Mouse (Mus musculus) CH12.LX (cell line): ENCODE measurements at regions not wholly inside any gene's neighbourhood (a gene's known extent, or its start where the extent isn't known, plus 50 kb on each side); places are given as distances from the start of the nearest gene placed in this dataset.

Source experiments
- DNase-seq: peaks from one replicate; pipeline ENCODE4 v3.0.0-alpha.2; 2013; ENCODE audit errors: extremely low read depth
- H3K27ac ChIP-seq: 2 replicates; pipeline ENCODE4 v1.5.1; 2012; ENCODE audit warnings: low read depth, mild to moderate bottlenecking, control low read depth, moderate library complexity; ENCODE audit not compliant: insufficient read depth
- H3K27me3 ChIP-seq: replicated peaks from 2 replicates; pipeline ENCODE3; 2012; ENCODE audit warnings: inconsistent platforms
- H3K36me3 ChIP-seq, 2 experiments: replicated peaks in 1 of 2; 2 replicates each; pipeline versions ENCODE3 to v1.6.1; 2012; ENCODE audit warnings: inconsistent platforms in 1 of 2, low read length in 1 of 2, mild to moderate bottlenecking in 1 of 2, mixed read lengths in 1 of 2, moderate library complexity in 1 of 2; ENCODE audit not compliant: control insufficient read depth in 1 of 2, insufficient read depth in 1 of 2
- H3K4me1 ChIP-seq, 2 experiments: 2 replicates each; pipeline ENCODE4 v1.6.1; 2012; ENCODE audit warnings: inconsistent platforms in 1 of 2, moderate library complexity in 1 of 2; ENCODE audit not compliant: insufficient read depth in 2 of 2, control insufficient read depth in 1 of 2
- H3K4me2 ChIP-seq: 2 replicates; pipeline ENCODE4 v1.6.1; 2012; ENCODE audit warnings: low read depth, mild to moderate bottlenecking, control low read depth; ENCODE audit not compliant: poor library complexity, insufficient read depth, severe bottlenecking
- H3K4me3 ChIP-seq, 3 experiments: fragments of 150-350 bp in 1 of 3; sonication (generic) in 1 of 3; replicated peaks in 1 of 3; 2 replicates each; pipeline versions ENCODE3 to v1.5.1; 2011 to 2012; ENCODE audit warnings: low read depth in 2 of 3, low read length in 2 of 3, mild to moderate bottlenecking in 2 of 3, moderate library complexity in 2 of 3, control low read depth in 1 of 3, improper control_type of control experiment in 1 of 3, inconsistent platforms in 1 of 3, mixed read lengths in 1 of 3; ENCODE audit not compliant: poor library complexity in 1 of 3
- H3K79me2 ChIP-seq: replicated peaks from 2 replicates; pipeline ENCODE4 v1.6.1; 2012; ENCODE audit warnings: mild to moderate bottlenecking, moderate library complexity; ENCODE audit not compliant: control insufficient read depth, poor library complexity, insufficient read depth, severe bottlenecking; ENCODE audit errors: extremely low read depth
- H3K9ac ChIP-seq: 2 replicates; pipeline ENCODE4 v1.6.1; 2012; ENCODE audit warnings: low read depth, mild to moderate bottlenecking, control low read depth, moderate library complexity; ENCODE audit not compliant: insufficient read depth
- H3K9me3 ChIP-seq: replicated peaks from 2 replicates; pipeline ENCODE3; 2012; ENCODE audit warnings: low read length, inconsistent platforms, mixed read lengths
- CHD1 ChIP-seq: IDR thresholded peaks from 2 replicates; pipeline ENCODE4 v1.6.1; 2012; ENCODE audit warnings: low read depth, low read length, improper control_type of control experiment, inconsistent platforms
- CTCF ChIP-seq, 2 experiments: IDR thresholded peaks in 1 of 2; conservative IDR thresholded peaks in 1 of 2; 2 replicates each; pipeline ENCODE4 v1.5.1; 2011 to 2012; ENCODE audit warnings: low read depth in 2 of 2, low read length in 2 of 2, improper control_type of control experiment in 1 of 2, inconsistent platforms in 1 of 2, mild to moderate bottlenecking in 1 of 2, moderate library complexity in 1 of 2
- EP300 ChIP-seq: IDR thresholded peaks from 2 replicates; pipeline ENCODE4 v1.6.1; 2011; ENCODE audit warnings: low read length, improper control_type of control experiment
- ETS1 ChIP-seq: conservative IDR thresholded peaks from 2 replicates; pipeline ENCODE4 v1.6.1; 2012; ENCODE audit warnings: low read depth, mild to moderate bottlenecking, inconsistent platforms, low read length, improper control_type of control experiment, moderate library complexity
- IRF4 ChIP-seq: IDR thresholded peaks from 2 replicates; pipeline ENCODE4 v1.6.1; 2014; ENCODE audit warnings: low read depth, mild to moderate bottlenecking, inconsistent platforms, low read length, improper control_type of control experiment
- KAT2A ChIP-seq: IDR thresholded peaks from 2 replicates; pipeline ENCODE4 v1.6.1; 2012; ENCODE audit warnings: low read length, improper control_type of control experiment, inconsistent platforms; ENCODE audit not compliant: insufficient replicate concordance
- MAX ChIP-seq: IDR thresholded peaks from 2 replicates; pipeline ENCODE4 v1.6.1; 2011; ENCODE audit warnings: low read length, improper control_type of control experiment
- MAZ ChIP-seq: IDR thresholded peaks from 2 replicates; pipeline ENCODE4 v1.6.1; 2012; ENCODE audit warnings: low read depth, mild to moderate bottlenecking, inconsistent platforms, low read length, improper control_type of control experiment, moderate library complexity
- MXI1 ChIP-seq: IDR thresholded peaks from 2 replicates; pipeline ENCODE4 v1.6.1; 2011; ENCODE audit warnings: mild to moderate bottlenecking, low read depth, low read length, improper control_type of control experiment
- MYC ChIP-seq: IDR thresholded peaks from 2 replicates; pipeline ENCODE4 v1.6.1; 2011; ENCODE audit warnings: low read depth, mild to moderate bottlenecking, improper control_type of control experiment, low read length
- NELFE ChIP-seq: IDR thresholded peaks from 2 replicates; pipeline ENCODE4 v1.6.1; 2011; ENCODE audit warnings: low read depth, low read length, improper control_type of control experiment
- POLR2A ChIP-seq: IDR thresholded peaks from 2 replicates; pipeline ENCODE4 v1.6.1; 2011; ENCODE audit warnings: low read depth, mild to moderate bottlenecking, improper control_type of control experiment, low read length
- POLR2AphosphoS2 ChIP-seq: IDR thresholded peaks from 2 replicates; pipeline ENCODE4 v1.6.1; 2011; ENCODE audit warnings: low read depth, low read length, improper control_type of control experiment
- RAD21 ChIP-seq: IDR thresholded peaks from 2 replicates; pipeline ENCODE4 v1.6.1; 2011; ENCODE audit warnings: low read depth, mild to moderate bottlenecking, low read length, improper control_type of control experiment, moderate library complexity
- RCOR1 ChIP-seq: conservative IDR thresholded peaks from 2 replicates; pipeline ENCODE4 v1.6.1; 2012; ENCODE audit warnings: low read depth, mild to moderate bottlenecking, inconsistent platforms, low read length, improper control_type of control experiment
- SIN3A ChIP-seq: IDR thresholded peaks from 2 replicates; pipeline ENCODE4 v1.6.1; 2012; ENCODE audit warnings: low read length, improper control_type of control experiment, inconsistent platforms
- TCF12 ChIP-seq: IDR thresholded peaks from 2 replicates; pipeline ENCODE4 v1.6.1; 2014; ENCODE audit warnings: low read depth, mild to moderate bottlenecking, inconsistent platforms, low read length, improper control_type of control experiment
- UBTF ChIP-seq: IDR thresholded peaks from 2 replicates; pipeline ENCODE4 v1.6.1; 2012; ENCODE audit warnings: low read depth, mild to moderate bottlenecking, inconsistent platforms, low read length, improper control_type of control experiment, moderate library complexity
- USF2 ChIP-seq: conservative IDR thresholded peaks from 2 replicates; pipeline ENCODE4 v1.6.1; 2011; ENCODE audit warnings: low read depth, low read length, improper control_type of control experiment
- ZKSCAN1 ChIP-seq: IDR thresholded peaks from 2 replicates; pipeline ENCODE4 v1.6.1; 2012; ENCODE audit warnings: low read depth, inconsistent platforms, low read length, improper control_type of control experiment, borderline replicate concordance
- ZMIZ1 ChIP-seq: IDR thresholded peaks from 2 replicates; pipeline ENCODE4 v1.6.1; 2012; ENCODE audit warnings: low read depth, mild to moderate bottlenecking, inconsistent platforms, low read length, improper control_type of control experiment
- dilution Hi-C: fragments of 300-500 bp; cut with MboI; formaldehyde crosslinking; loops from 2 replicates; pipeline ENCODE4 v1.14.3; 2020; ENCODE audit warnings: low sequenced_read_pairs; ENCODE audit not compliant: extremely low pct_unique_long_range_greater_than_20kb, extremely low pct_ligation_motif_present
- in situ Hi-C: fragments of 300-500 bp; cut with MboI; formaldehyde crosslinking; loops from 3 replicates; pipeline ENCODE4 v1.14.3; 2019; ENCODE audit warnings: low sequenced_read_pairs, low pct_ligation_motif_present, low pct_unique_long_range_greater_than_20kb, mixed read lengths

- dilution Hi-C loops (no loop called here), in situ Hi-C loops (no loop called here)
- DNase-seq = no peak
- Histone ChIP-seq H3K79me2 (no peaks in the 10 kb centered on the region), H3K4me1 (no peaks in the 10 kb centered on the region), H3K9me3 (peaks cover 88% of the 10 kb centered on the region), H3K27ac (no peak overlapping the region), H3K27me3 (no peaks in the 10 kb centered on the region), H3K4me3 (no peak overlapping the region), H3K4me2 (no peak overlapping the region), H3K36me3 (no peaks in the 10 kb centered on the region), H3K9ac (no peak overlapping the region)
- TF ChIP-seq NELFE (no peak), IRF4 (no peak), ZMIZ1 (no peak)
Observed at GRCm38 (mm10) chr5:118939336-118940039, 379.0 kb downstream of the Med13l start.

GRCm38 (mm10) chr5:118944256-118944655 is 383.8 kb downstream of the Med13l start:
- Histone ChIP-seq H3K4me3 (no peak overlapping the region), H3K4me2 (no peak overlapping the region), H3K27ac (no peak overlapping the region), H3K4me1 (no peaks in the 10 kb centered on the region), H3K27me3 (no peaks in the 10 kb centered on the region), H3K9me3 (peaks cover 86% of the 10 kb centered on the region), H3K79me2 (no peaks in the 10 kb centered on the region), H3K9ac (no peak overlapping the region), H3K36me3 (no peaks in the 10 kb centered on the region)
- DNase-seq = no peak
- no peak for TF ChIP-seq MAX
- no peak for TF ChIP-seq EP300
- TF ChIP-seq POLR2A = no peak
- no peak for TF ChIP-seq USF2
- no peak for TF ChIP-seq MAZ
- TF ChIP-seq UBTF = no peak
- TF ChIP-seq RCOR1 = no peak
- TF ChIP-seq ZKSCAN1 = no peak
- TF ChIP-seq MXI1 = no peak
- TF ChIP-seq MYC = no peak
- no peak for TF ChIP-seq SIN3A
- TF ChIP-seq RAD21 = no peak
- TF ChIP-seq POLR2AphosphoS2 = no peak
- TF ChIP-seq KAT2A = no peak
- TF ChIP-seq ETS1 = no peak
- TF ChIP-seq CHD1 = no peak
- TF ChIP-seq CTCF (conservative IDR thresholded peaks at IDR 0.05 in 1 of 2, IDR thresholded peaks at IDR 0.05 in 1 of 2; ENCODE audit: low read depth in 2 of 2, low read length in 2 of 2) = no peak
- TF ChIP-seq TCF12 = no peak
- dilution Hi-C loops (no loop called here), in situ Hi-C loops (no loop called here)
